Mouse (Mus musculus): ENCODE measurements around the gene Ssxb8.
"Not testable (repeated sequence)": the region's sequence is repeated elsewhere in the genome, so short reads cannot be mapped to it uniquely, and the experiment has no call there.

Ssxb8 gene

DNA sequence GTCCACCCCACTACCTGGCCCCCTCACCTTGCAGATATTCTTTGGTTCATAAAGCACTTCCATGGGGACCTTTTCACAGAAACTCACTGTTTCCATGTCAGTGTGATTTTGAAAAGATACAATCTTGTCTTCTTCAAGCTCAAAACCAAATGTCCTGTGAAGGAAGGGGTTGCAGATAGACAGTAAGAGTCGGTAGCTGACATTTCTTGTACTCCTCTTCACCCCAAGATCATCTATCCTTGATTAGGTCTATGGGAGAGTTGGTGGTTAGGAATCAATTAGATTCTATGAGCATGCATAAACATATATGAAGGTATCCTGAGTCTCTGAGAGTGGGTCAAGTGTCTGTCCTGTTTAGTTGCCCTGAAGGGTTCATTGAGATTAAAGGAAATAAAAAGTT, at the start of gene Ssxb8:
TSS of gene Ssxb8 (minus strand) at position 101 of the 400 bp plus-strand sequence.
- not testable (repeated sequence) for DNase-seq (ENCODE audit: low spot score in 2 of 2)

DNA sequence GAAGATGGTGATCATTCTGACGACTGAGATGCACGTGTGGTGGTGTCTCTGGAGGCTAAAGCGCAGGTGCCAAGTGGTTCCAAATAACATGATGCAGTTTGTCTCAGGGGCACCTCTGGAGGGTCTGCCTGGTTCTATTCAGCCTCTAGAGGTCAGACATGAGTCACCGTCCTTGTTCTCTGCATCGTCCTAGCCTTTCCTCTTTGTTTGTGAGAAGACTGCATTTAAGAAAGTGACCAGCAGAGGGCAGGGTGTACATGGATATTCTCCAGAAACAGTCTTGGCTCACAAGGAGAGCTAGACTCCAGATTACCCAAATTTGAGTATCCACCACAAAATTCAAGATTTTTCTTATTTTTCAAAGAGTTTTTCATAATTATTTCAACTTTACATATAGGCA, 42.3 kb upstream of the Ssxb8 start:
- peak; percentile 6 to 43 for DNase-seq (ENCODE audit: low spot score in 2 of 2)

DNA sequence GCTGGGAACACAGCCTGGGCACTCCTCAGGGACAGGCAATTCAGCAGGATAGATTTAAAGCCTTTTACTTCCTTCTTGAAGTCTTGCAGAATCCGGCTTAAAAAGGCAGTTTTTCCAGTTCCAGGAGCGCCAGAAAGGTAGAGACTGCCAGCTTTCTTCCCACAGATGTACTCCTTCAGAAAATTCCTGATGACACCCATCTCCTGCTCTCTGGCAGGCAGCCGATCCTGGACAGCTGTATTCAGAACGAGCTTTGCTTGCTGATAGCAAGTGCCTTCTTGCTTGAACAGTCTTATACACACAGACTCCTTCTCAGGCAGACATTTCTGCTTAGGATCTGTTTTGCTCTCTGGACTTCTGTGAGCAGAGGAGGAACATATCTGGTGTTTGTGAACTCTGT, 27.6 kb downstream of the Ssxb8 start:
- no peak for DNase-seq (ENCODE audit: low spot score in 2 of 2)
